8 mouse cellular contexts compared by ENCODE assay signal in genomic region chr3:96593790-96594560, GRCm38 (mm10). TPM values are rescaled to one million over a fixed set of nuclear protein-coding genes. Genes with fewer than 3 reads are reported as not detected.
A peak's percentile ranks its signal among the peaks of the same experiment; 100 is the strongest.
DNase-seq lines count a peak whose midpoint lies in the region; ATAC-seq and TF ChIP-seq lines count a peak whose summit lies in the region.

TSS of gene Polr3gl (minus strand) at chr3:96594181.

- H3K79me2 ChIP-seq in C2C12 (ENCODE audit: control insufficient read depth, insufficient read depth), result no peaks in the 10 kb centered on the region

- peak; percentile 97 for DNase-seq in brain, embryonic 14.5 days (ENCODE audit: low read depth)
- peak; percentile 98 for DNase-seq in kidney, postnatal 0 days (ENCODE audit: low spot score)
- DNase-seq in natural killer cell, adult 2 months (ENCODE audit: low spot score in 2 of 2), result peak; percentile 82 to 89

- WGBS in heart, embryonic 12.5 days, result 0% methylated on average over 37 of the region's 38 CpGs
- under 1% methylated on average over 37 of the region's 38 CpGs for WGBS in kidney, postnatal 0 days
- WGBS in liver, embryonic 12.5 days (ENCODE audit: insufficient replicate concordance), result under 1% methylated on average over 37 of the region's 38 CpGs
- WGBS in stomach, embryonic 15.5 days, result under 1% methylated on average over 36 of the region's 38 CpGs

- peak within 1 kb of the TSS; percentile 82 for H3K4me2 ChIP-seq in heart, embryonic 12.5 days
- peak within 1 kb of the TSS; percentile 75 for H3K4me2 ChIP-seq in kidney, postnatal 0 days (ENCODE audit: low read length)
- H3K4me2 ChIP-seq in liver, embryonic 12.5 days, result peak within 1 kb of the TSS; percentile 89
- peak within 1 kb of the TSS; percentile 77 for H3K4me2 ChIP-seq in stomach, embryonic 15.5 days

- peak within 1 kb of the TSS; percentile 56 for H3K4me3 ChIP-seq in C2C12 (ENCODE audit: insufficient read depth, poor library complexity, severe bottlenecking)
- peak within 1 kb of the TSS; percentile 87 for H3K4me3 ChIP-seq in erythroblast, embryonic 14.5 days (replicated peaks)
- H3K4me3 ChIP-seq in heart, embryonic 12.5 days, result peak within 1 kb of the TSS; percentile 72
- peak within 1 kb of the TSS; percentile 76 for H3K4me3 ChIP-seq in kidney, postnatal 0 days (replicated peaks; ENCODE audit: low read depth, low read length)
- peak within 1 kb of the TSS; percentile 73 for H3K4me3 ChIP-seq in liver, embryonic 12.5 days
- H3K4me3 ChIP-seq in stomach, embryonic 15.5 days (replicated peaks), result peak within 1 kb of the TSS; percentile 79

- peaks cover 33% of the 10 kb centered on the region for H3K4me1 ChIP-seq in erythroblast, embryonic 14.5 days (ENCODE audit: control insufficient read depth)
- peaks cover 36% of the 10 kb centered on the region for H3K4me1 ChIP-seq in heart, embryonic 12.5 days (replicated peaks)
- H3K4me1 ChIP-seq in kidney, postnatal 0 days (replicated peaks; ENCODE audit: insufficient read depth, low read length), result peaks cover 19% of the 10 kb centered on the region
- H3K4me1 ChIP-seq in liver, embryonic 12.5 days, result peaks cover 42% of the 10 kb centered on the region
- peaks cover 30% of the 10 kb centered on the region for H3K4me1 ChIP-seq in stomach, embryonic 15.5 days

- no peaks in the 10 kb centered on the region for H3K36me3 ChIP-seq in C2C12 (ENCODE audit: control insufficient read depth, insufficient read depth)
- H3K36me3 ChIP-seq in erythroblast, embryonic 14.5 days (ENCODE audit: control insufficient read depth), result peaks cover 3% of the 10 kb centered on the region
- peaks cover 10% of the 10 kb centered on the region; the same call in 1 of the 2 replicates for H3K36me3 ChIP-seq in heart, embryonic 12.5 days
- no peaks in the 10 kb centered on the region for H3K36me3 ChIP-seq in kidney, postnatal 0 days (ENCODE audit: insufficient read depth, low read length)
- 0 out of 2 replicates have a peak, but pooled peaks cover 3% of the 10 kb centered on the region for H3K36me3 ChIP-seq in liver, embryonic 12.5 days
- H3K36me3 ChIP-seq in stomach, embryonic 15.5 days, result no peaks in the 10 kb centered on the region

- H3K79me3 ChIP-seq in C2C12 (ENCODE audit: low read depth), result no peaks in the 10 kb centered on the region

- ATAC-seq in heart, embryonic 12.5 days (ENCODE audit: insufficient number of reproducible peaks, low FRiP score), result peak; percentile 86
- ATAC-seq in kidney, postnatal 0 days (replicated peaks; ENCODE audit: low FRiP score, low read depth), result peak; percentile 91
- peak; percentile 94 for ATAC-seq in liver, embryonic 12.5 days
- ATAC-seq in stomach, embryonic 15.5 days (ENCODE audit: insufficient read depth, low FRiP score, low read depth), result peak; percentile 90

- H3K27ac ChIP-seq in heart, embryonic 12.5 days (ENCODE audit: poor library complexity, severe bottlenecking), result peak within 1 kb of the TSS; percentile 87
- peak within 1 kb of the TSS; percentile 76; the same call in 1 of the 2 replicates for H3K27ac ChIP-seq in kidney, postnatal 0 days
- H3K27ac ChIP-seq in liver, embryonic 12.5 days, result peak within 1 kb of the TSS; percentile 82
- peak within 1 kb of the TSS; percentile 91 for H3K27ac ChIP-seq in stomach, embryonic 15.5 days

- TF ChIP-seq CTCF in C2C12 (IDR thresholded peaks at IDR 0.05; ENCODE audit: control insufficient read depth, insufficient read depth, insufficient read length), result peak; percentile 2
- peak; percentile 15; the same call in 1 of the 2 replicates for TF ChIP-seq CTCF in brain, embryonic 14.5 days (IDR thresholded peaks at IDR 0.05; ENCODE audit: borderline replicate concordance, extremely low read depth, insufficient read depth, insufficient read length)
- peak; percentile 40; the same call in 1 of the 2 replicates for TF ChIP-seq CTCF in kidney, postnatal 0 days (IDR thresholded peaks at IDR 0.05; ENCODE audit: low read depth)

- H3K9me3 ChIP-seq in erythroblast, embryonic 14.5 days (ENCODE audit: control insufficient read depth, low read length), result peaks cover 14% of the 10 kb centered on the region
- 0 out of 2 replicates have a peak, but pooled peaks cover 4% of the 10 kb centered on the region for H3K9me3 ChIP-seq in heart, embryonic 12.5 days (replicated peaks)
- no peaks in the 10 kb centered on the region for H3K9me3 ChIP-seq in kidney, postnatal 0 days (replicated peaks; ENCODE audit: low read length)
- H3K9me3 ChIP-seq in liver, embryonic 12.5 days (replicated peaks), result no peaks in the 10 kb centered on the region
- H3K9me3 ChIP-seq in stomach, embryonic 15.5 days, result no peaks in the 10 kb centered on the region

- H3K9ac ChIP-seq in heart, embryonic 12.5 days, result peak within 1 kb of the TSS; percentile 80
- H3K9ac ChIP-seq in kidney, postnatal 0 days (ENCODE audit: low read depth, low read length), result peak within 1 kb of the TSS; percentile 77
- H3K9ac ChIP-seq in liver, embryonic 12.5 days, result peak within 1 kb of the TSS; percentile 81
- peak within 1 kb of the TSS; percentile 76 for H3K9ac ChIP-seq in stomach, embryonic 15.5 days

- H3ac ChIP-seq in C2C12 (ENCODE audit: control insufficient read depth, insufficient read length, low read depth), result peak within 1 kb of the TSS; percentile 52

- H3K27me3 ChIP-seq in C2C12 (ENCODE audit: control insufficient read depth, insufficient read depth, insufficient read length), result no peaks in the 10 kb centered on the region
- peaks cover 44% of the 10 kb centered on the region for H3K27me3 ChIP-seq in erythroblast, embryonic 14.5 days (ENCODE audit: control insufficient read depth)
- 0 out of 2 replicates have a peak, but pooled peaks cover 3% of the 10 kb centered on the region for H3K27me3 ChIP-seq in heart, embryonic 12.5 days (replicated peaks)
- 0 out of 2 replicates have a peak, but pooled peaks cover 5% of the 10 kb centered on the region for H3K27me3 ChIP-seq in kidney, postnatal 0 days (ENCODE audit: insufficient read depth, low read length)
- H3K27me3 ChIP-seq in liver, embryonic 12.5 days (replicated peaks), result peaks cover 45% of the 10 kb centered on the region
- peaks cover 10% of the 10 kb centered on the region; the same call in 1 of the 2 replicates for H3K27me3 ChIP-seq in stomach, embryonic 15.5 days (replicated peaks)

- no peak; the same call in 1 of the 2 replicates for TF ChIP-seq POLR2A in brain, embryonic 14.5 days (IDR thresholded peaks at IDR 0.05; ENCODE audit: borderline replicate concordance, extremely low read depth, insufficient read depth, insufficient read length, poor library complexity, severe bottlenecking)

TF ChIP-seq in C2C12, 6 proteins besides CTCF, POLR2A, EP300 and RAD21:
- no peak for TF ChIP-seq MYOD1 (IDR thresholded peaks at IDR 0.05; ENCODE audit: control insufficient read depth, insufficient read length, low read depth)
- no peak for TF ChIP-seq MYOG (IDR thresholded peaks at IDR 0.05; ENCODE audit: control insufficient read depth, extremely low read depth, insufficient read length)
- TF ChIP-seq USF1 (IDR thresholded peaks at IDR 0.05; ENCODE audit: low read depth), result no peak
- no peak for TF ChIP-seq MAX (IDR thresholded peaks at IDR 0.05)
- TF ChIP-seq FOSL1 (IDR thresholded peaks at IDR 0.05; ENCODE audit: insufficient read depth, low read length, poor library complexity, severe bottlenecking), result no peak
- TF ChIP-seq CEBPB (IDR thresholded peaks at IDR 0.05; ENCODE audit: low read depth), result no peak

RNA-seq across cellular contexts. Expression of gene Polr3gl, which starts in this region (rescaled TPM):
- 6.2 TPM for polyA plus RNA-seq in C2C12 (2012; fragmentation: generic; extraction: Trizol)
- polyA plus RNA-seq in brain, embryonic 14.5 days (2012; rRNA removed), result 30.1 and 39.1 TPM in 2 replicates
- polyA plus RNA-seq in erythroblast, embryonic 14.5 days (2012), result 1.1 TPM in 2 replicates
- 39.2 and 39.3 TPM in 2 replicates for polyA plus RNA-seq in heart, embryonic 12.5 days (2016; fragmentation: Nextera tagmentation; extraction: Ambion mirVana)
- 26.0 and 28.2 TPM in 2 replicates for polyA plus RNA-seq in kidney, postnatal 0 days (2015; fragmentation: Nextera tagmentation; extraction: Ambion mirVana)
- polyA plus RNA-seq in liver, embryonic 12.5 days (2016; fragmentation: Nextera tagmentation; extraction: Ambion mirVana), result 16.7 and 19.8 TPM in 2 replicates
- 35.3 and 37.3 TPM in 2 replicates for polyA plus RNA-seq in stomach, embryonic 15.5 days (2015; fragmentation: Nextera tagmentation; extraction: Ambion mirVana)

Comparison
In these comparisons a context has a peak if more than half of its experiments do, and no peak if none do; other contexts are left out.
1. Peak in every context shown above with its lines: DNase-seq, ATAC-seq, H3K4me3 ChIP-seq and H3K27ac ChIP-seq.